Mouse (Mus musculus): ENCODE measurements at regions not wholly inside any gene's neighbourhood (a gene's known extent, or its start where the extent isn't known, plus 50 kb on each side); places are given as distances from the start of the nearest gene placed in this dataset.

GRCm38 (mm10) chr14:16964717-16965391, 145.9 kb upstream of the Rarb start:
- WGBS = 39% methylated on average over 2 of the region's 2 CpGs
- DNase-seq (ENCODE audit: low spot score) (no peak), ATAC-seq (replicated peaks; ENCODE audit: low FRiP score) (no peak)

GRCm38 (mm10) chr14:16962216-16962826, 143.4 kb upstream of the Rarb start:
- no peaks in the 10 kb centered on the region for H3K4me1 ChIP-seq (replicated peaks; ENCODE audit: control insufficient read depth, insufficient read depth, low read length)
- no peaks in the 10 kb centered on the region for H3K9me3 ChIP-seq (ENCODE audit: control insufficient read depth, low read length)
- 81% methylated on average over 3 of the region's 3 CpGs for WGBS
- ATAC-seq (replicated peaks; ENCODE audit: low FRiP score) (no peak), DNase-seq (ENCODE audit: low spot score) (no peak)
- no peak overlapping the region for H3K4me3 ChIP-seq (ENCODE audit: low read depth, low read length)
- no peak overlapping the region for H3K9ac ChIP-seq (ENCODE audit: low read depth, low read length)
- H3K4me2 ChIP-seq = no peak overlapping the region
- H3K27ac ChIP-seq (ENCODE audit: low read depth, low read length) = no peak overlapping the region
- no peaks in the 10 kb centered on the region for H3K36me3 ChIP-seq (ENCODE audit: control insufficient read depth, insufficient read depth, low read length)
- H3K27me3 ChIP-seq (replicated peaks; ENCODE audit: control insufficient read depth, insufficient read depth, low read length) = no peaks in the 10 kb centered on the region

More at GRCm38 (mm10) chr14:16964717-16965391, 145.9 kb upstream of the Rarb start:
- no peak overlapping the region for H3K27ac ChIP-seq (ENCODE audit: low read depth, low read length)
- no peak overlapping the region for H3K4me3 ChIP-seq (ENCODE audit: low read depth, low read length)
- no peaks in the 10 kb centered on the region for H3K9me3 ChIP-seq (ENCODE audit: control insufficient read depth, low read length)
- no peaks in the 10 kb centered on the region for H3K36me3 ChIP-seq (ENCODE audit: control insufficient read depth, insufficient read depth, low read length)
- H3K27me3 ChIP-seq (replicated peaks; ENCODE audit: control insufficient read depth, insufficient read depth, low read length) = no peaks in the 10 kb centered on the region
- no peaks in the 10 kb centered on the region for H3K4me1 ChIP-seq (replicated peaks; ENCODE audit: control insufficient read depth, insufficient read depth, low read length)
- H3K4me2 ChIP-seq = no peak overlapping the region
- no peak overlapping the region for H3K9ac ChIP-seq (ENCODE audit: low read depth, low read length)

- Histone ChIP-seq H3K4me2 (no peak overlapping the region), H3K36me3 (ENCODE audit: control insufficient read depth, insufficient read depth, low read length) (no peaks in the 10 kb centered on the region), H3K4me3 (ENCODE audit: low read depth, low read length) (no peak overlapping the region), H3K9me3 (ENCODE audit: control insufficient read depth, low read length) (no peaks in the 10 kb centered on the region), H3K27me3 (replicated peaks; ENCODE audit: control insufficient read depth, insufficient read depth, low read length) (no peaks in the 10 kb centered on the region), H3K9ac (ENCODE audit: low read depth, low read length) (no peak overlapping the region), H3K27ac (ENCODE audit: low read depth, low read length) (no peak overlapping the region), H3K4me1 (replicated peaks; ENCODE audit: control insufficient read depth, insufficient read depth, low read length) (no peaks in the 10 kb centered on the region)
- DNase-seq (ENCODE audit: low spot score) (no peak), ATAC-seq (replicated peaks; ENCODE audit: low FRiP score) (no peak)
- 59% methylated on average over 3 of the region's 3 CpGs for WGBS
These were observed 138.8 kb upstream of the Rarb start for GRCm38 (mm10) chr14:16957802-16958201.

- no peak for ATAC-seq (replicated peaks; ENCODE audit: low FRiP score)
- WGBS = 77% methylated on average over 6 of the region's 6 CpGs
- Histone ChIP-seq H3K36me3 (ENCODE audit: control insufficient read depth, insufficient read depth, low read length) (no peaks in the 10 kb centered on the region), H3K27ac (ENCODE audit: low read depth, low read length) (no peak overlapping the region), H3K9me3 (ENCODE audit: control insufficient read depth, low read length) (no peaks in the 10 kb centered on the region), H3K4me2 (no peak overlapping the region), H3K9ac (ENCODE audit: low read depth, low read length) (no peak overlapping the region), H3K4me3 (ENCODE audit: low read depth, low read length) (no peak overlapping the region), H3K4me1 (replicated peaks; ENCODE audit: control insufficient read depth, insufficient read depth, low read length) (no peaks in the 10 kb centered on the region), H3K27me3 (replicated peaks; ENCODE audit: control insufficient read depth, insufficient read depth, low read length) (no peaks in the 10 kb centered on the region)
- DNase-seq (ENCODE audit: low spot score) = no peak
These were observed 135.8 kb upstream of the Rarb start for GRCm38 (mm10) chr14:16954511-16955443.

GRCm38 (mm10) chr14:16948736-16949135, 129.8 kb upstream of the Rarb start:
- Histone ChIP-seq H3K27ac (ENCODE audit: low read depth, low read length) (no peak overlapping the region), H3K27me3 (replicated peaks; ENCODE audit: control insufficient read depth, insufficient read depth, low read length) (no peaks in the 10 kb centered on the region), H3K9me3 (ENCODE audit: control insufficient read depth, low read length) (no peaks in the 10 kb centered on the region), H3K9ac (ENCODE audit: low read depth, low read length) (no peak overlapping the region), H3K4me3 (ENCODE audit: low read depth, low read length) (no peak overlapping the region), H3K4me1 (replicated peaks; ENCODE audit: control insufficient read depth, insufficient read depth, low read length) (no peaks in the 10 kb centered on the region), H3K36me3 (ENCODE audit: control insufficient read depth, insufficient read depth, low read length) (no peaks in the 10 kb centered on the region), H3K4me2 (no peak overlapping the region)
- WGBS = 54% methylated on average over 1 of the region's 1 CpGs
- no peak for ATAC-seq (replicated peaks; ENCODE audit: low FRiP score)
- DNase-seq (ENCODE audit: low spot score) = no peak

- Histone ChIP-seq H3K27me3 (replicated peaks; ENCODE audit: control insufficient read depth, insufficient read depth, low read length) (no peaks in the 10 kb centered on the region), H3K9me3 (ENCODE audit: control insufficient read depth, low read length) (no peaks in the 10 kb centered on the region), H3K9ac (ENCODE audit: low read depth, low read length) (no peak overlapping the region), H3K4me3 (ENCODE audit: low read depth, low read length) (no peak overlapping the region), H3K4me2 (no peak overlapping the region), H3K4me1 (replicated peaks; ENCODE audit: control insufficient read depth, insufficient read depth, low read length) (no peaks in the 10 kb centered on the region), H3K27ac (ENCODE audit: low read depth, low read length) (no peak overlapping the region), H3K36me3 (ENCODE audit: control insufficient read depth, insufficient read depth, low read length) (no peaks in the 10 kb centered on the region)
- WGBS = 72% methylated on average over 1 of the region's 1 CpGs
- ATAC-seq (replicated peaks; ENCODE audit: low FRiP score) (no peak), DNase-seq (ENCODE audit: low spot score) (no peak)
These were observed 125.5 kb upstream of the Rarb start for GRCm38 (mm10) chr14:16944441-16944840.

- H3K27me3 ChIP-seq (replicated peaks; ENCODE audit: control insufficient read depth, insufficient read depth, low read length) = no peaks in the 10 kb centered on the region
- H3K4me3 ChIP-seq (ENCODE audit: low read depth, low read length) = no peak overlapping the region
- H3K4me1 ChIP-seq (replicated peaks; ENCODE audit: control insufficient read depth, insufficient read depth, low read length) = no peaks in the 10 kb centered on the region
- no peak for ATAC-seq (replicated peaks; ENCODE audit: low FRiP score)
- no peak overlapping the region for H3K9ac ChIP-seq (ENCODE audit: low read depth, low read length)
- DNase-seq (ENCODE audit: low spot score) = no peak
- no peak overlapping the region for H3K4me2 ChIP-seq
- H3K9me3 ChIP-seq (ENCODE audit: control insufficient read depth, low read length) = no peaks in the 10 kb centered on the region
- no peaks in the 10 kb centered on the region for H3K36me3 ChIP-seq (ENCODE audit: control insufficient read depth, insufficient read depth, low read length)
- no peak overlapping the region for H3K27ac ChIP-seq (ENCODE audit: low read depth, low read length)
- WGBS = 73% methylated on average over 5 of the region's 5 CpGs
These were observed 124.6 kb upstream of the Rarb start for GRCm38 (mm10) chr14:16943531-16943930.

GRCm38 (mm10) chr14:16927136-16927535, 108.2 kb upstream of the Rarb start:
- no peaks in the 10 kb centered on the region for H3K9me3 ChIP-seq (ENCODE audit: control insufficient read depth, low read length)
- 86% methylated on average over 2 of the region's 2 CpGs for WGBS

More at GRCm38 (mm10) chr14:16927136-16927535, 108.2 kb upstream of the Rarb start:
- no peak for ATAC-seq (replicated peaks; ENCODE audit: low FRiP score)
- H3K27ac ChIP-seq (ENCODE audit: low read depth, low read length) = no peak overlapping the region
- H3K36me3 ChIP-seq (ENCODE audit: control insufficient read depth, insufficient read depth, low read length) = no peaks in the 10 kb centered on the region
- H3K27me3 ChIP-seq (replicated peaks; ENCODE audit: control insufficient read depth, insufficient read depth, low read length) = no peaks in the 10 kb centered on the region
- no peak for DNase-seq (ENCODE audit: low spot score)
- no peaks in the 10 kb centered on the region for H3K4me1 ChIP-seq (replicated peaks; ENCODE audit: control insufficient read depth, insufficient read depth, low read length)
- no peak overlapping the region for H3K4me2 ChIP-seq
- no peak overlapping the region for H3K4me3 ChIP-seq (ENCODE audit: low read depth, low read length)
- no peak overlapping the region for H3K9ac ChIP-seq (ENCODE audit: low read depth, low read length)
